Mouse (Mus musculus): ENCODE data around the gene Dnmt3a. TPM values are rescaled to one million over a fixed set of nuclear protein-coding genes. Genes with fewer than 3 reads are reported as not detected.

Dnmt3a gene
- polyA plus RNA-seq, 1 experiment from 2014 or later = 61.9 TPM

- 28% methylated on average over 10 of the region's 10 CpGs for whole genome bisulfite sequencing
- H3K36me3 ChIP-seq (replicated peaks; ENCODE audit: control insufficient read depth, insufficient read depth) = no peaks in the 10 kb centered on the region
- peaks cover 4% of the 10 kb centered on the region; the same call in 1 of the 2 replicates for H3K4me1 ChIP-seq (replicated peaks; ENCODE audit: control insufficient read depth, insufficient read depth, low read length)
- ATAC-seq (ENCODE audit: low FRiP score) = no peak
- H3K4me3 ChIP-seq (replicated peaks; ENCODE audit: low read length) = no peak overlapping the region
- no peak for DNase-seq (ENCODE audit: low spot score)
- H3K27me3 ChIP-seq (ENCODE audit: control insufficient read depth, insufficient read depth, low read length) = peaks cover 29% of the 10 kb centered on the region
- no peak overlapping the region for H3K9ac ChIP-seq
- no peak overlapping the region for H3K4me2 ChIP-seq (replicated peaks)
- no peaks in the 10 kb centered on the region for H3K9me3 ChIP-seq (ENCODE audit: control insufficient read depth, low read length)
- no peak overlapping the region for H3K27ac ChIP-seq
Measured at GRCm38 (mm10) chr12:3955371-3955770, 149.6 kb downstream of the Dnmt3a start.

- Histone ChIP-seq H3K4me1 (replicated peaks; ENCODE audit: control insufficient read depth, insufficient read depth, low read length) (peaks cover 7% of the 10 kb centered on the region), H3K4me3 (replicated peaks; ENCODE audit: low read length) (no peak overlapping the region), H3K9ac (no peak overlapping the region), H3K4me2 (replicated peaks) (no peak overlapping the region), H3K27me3 (ENCODE audit: control insufficient read depth, insufficient read depth, low read length) (peaks cover 29% of the 10 kb centered on the region), H3K9me3 (ENCODE audit: control insufficient read depth, low read length) (no peaks in the 10 kb centered on the region), H3K27ac (no peak overlapping the region), H3K36me3 (replicated peaks; ENCODE audit: control insufficient read depth, insufficient read depth) (no peaks in the 10 kb centered on the region)
- WGBS = 25% methylated on average over 3 of the region's 3 CpGs
- DNase-seq (ENCODE audit: low spot score) (peak; percentile 38), ATAC-seq (ENCODE audit: low FRiP score) (no peak)
Measured at GRCm38 (mm10) chr12:3956351-3956750, 150.5 kb downstream of the Dnmt3a start.

GRCm38 (mm10) chr12:3959791-3960543 is 154.2 kb downstream of the Dnmt3a start:
- Histone ChIP-seq H3K9ac (peak overlapping the region; percentile 77), H3K4me1 (replicated peaks; ENCODE audit: control insufficient read depth, insufficient read depth, low read length) (peaks cover 7% of the 10 kb centered on the region), H3K36me3 (replicated peaks; ENCODE audit: control insufficient read depth, insufficient read depth) (peaks cover 20% of the 10 kb centered on the region), H3K27ac (peak overlapping the region; percentile 95), H3K4me3 (replicated peaks; ENCODE audit: low read length) (peak overlapping the region; percentile 63), H3K27me3 (ENCODE audit: control insufficient read depth, insufficient read depth, low read length) (peaks cover 9% of the 10 kb centered on the region), H3K9me3 (ENCODE audit: control insufficient read depth, low read length) (no peaks in the 10 kb centered on the region), H3K4me2 (replicated peaks) (peak overlapping the region; percentile 79)
- ATAC-seq (ENCODE audit: low FRiP score) (peak; percentile 97), DNase-seq (ENCODE audit: low spot score) (peak; percentile 93)
- WGBS = 4% methylated on average over 53 of the region's 53 CpGs

- H3K4me1 ChIP-seq (replicated peaks; ENCODE audit: control insufficient read depth, insufficient read depth, low read length) = peaks cover 7% of the 10 kb centered on the region
- H3K27me3 ChIP-seq (ENCODE audit: control insufficient read depth, insufficient read depth, low read length) = peaks cover 8% of the 10 kb centered on the region; the same call in 1 of the 2 replicates
- DNase-seq (ENCODE audit: low spot score) = no peak
- peak overlapping the region; percentile 77 for H3K9ac ChIP-seq
- peak overlapping the region; percentile 63 for H3K4me3 ChIP-seq (replicated peaks; ENCODE audit: low read length)
- no peak for ATAC-seq (ENCODE audit: low FRiP score)
- peak overlapping the region; percentile 95 for H3K27ac ChIP-seq
- peaks cover 26% of the 10 kb centered on the region for H3K36me3 ChIP-seq (replicated peaks; ENCODE audit: control insufficient read depth, insufficient read depth)
- H3K4me2 ChIP-seq (replicated peaks) = peak overlapping the region; percentile 79
- H3K9me3 ChIP-seq (ENCODE audit: control insufficient read depth, low read length) = no peaks in the 10 kb centered on the region
- 56% methylated on average over 4 of the region's 4 CpGs for WGBS
Measured at GRCm38 (mm10) chr12:3960553-3960952, 154.7 kb downstream of the Dnmt3a start.

Other genes starting within 250 kb of the Dnmt3a start
- 53.0 and 58.4 TPM in 2 replicates for gene Dtnb, start 233.6 kb upstream of the Dnmt3a start, polyA plus RNA-seq (2014; fragmentation: Nextera tagmentation; extraction: Ambion mirVana)
- gene Pomc, start 148.9 kb downstream of the Dnmt3a start, polyA plus RNA-seq (2014; fragmentation: Nextera tagmentation; extraction: Ambion mirVana) = 3.3 and 3.9 TPM in 2 replicates
- gene Efr3b, start 232.9 kb downstream of the Dnmt3a start, polyA plus RNA-seq (2014; fragmentation: Nextera tagmentation; extraction: Ambion mirVana) = 35.9 and 36.7 TPM in 2 replicates